Mouse (Mus musculus) kidney, adult 8-10 months (tissue): ENCODE measurements at regions not wholly inside any gene's neighbourhood (a gene's known extent, or its start where the extent isn't known, plus 50 kb on each side); places are given as distances from the start of the nearest gene placed in this dataset.

Source experiments
- DNase-seq, 2 experiments: peaks; one replicate each; pipeline ENCODE4 v3.0.0; 2022

- DNase-seq: no peak
Measured at GRCm38 (mm10) chr16:82133955-82134665, 694.1 kb upstream of the Gm21833 start.

GRCm38 (mm10) chr16:82135255-82135654 is 692.9 kb upstream of the Gm21833 start:
- no peak for DNase-seq

GRCm38 (mm10) chr16:82182797-82183196 is 645.4 kb upstream of the Gm21833 start:
- no peak for DNase-seq

- no peak for DNase-seq
Measured at GRCm38 (mm10) chr16:82232916-82233315, 595.3 kb upstream of the Gm21833 start.

- DNase-seq: peak; percentile 1 to 4
Measured at GRCm38 (mm10) chr16:82243851-82244250, 584.3 kb upstream of the Gm21833 start.
